Mouse (Mus musculus) gonadal fat pad, adult 2 months (tissue): Measurements from ENCODE around the gene Gabrb2. TPM values are rescaled to one million over a fixed set of nuclear protein-coding genes. Genes with fewer than 3 reads are reported as not detected.

ENCODE experiments used
- DNase-seq: peaks from one replicate; pipeline ENCODE4 v3.0.0-alpha.2; 2012; ENCODE audit warnings: low read depth
- polyA plus RNA-seq: library from polyadenylated mRNA; depleted of rRNA; stranded (reverse); fragments of >200 nt; gene quantifications from 2 replicates; pipeline ENCODE4 v1.2.3, GENCODE M21; 2012

Gene Gabrb2
- polyA plus RNA-seq, 1 experiment = not detected

GRCm38 (mm10) chr11:42532577-42532976 lies 113.0 kb downstream of the Gabrb2 start:
- no peak for DNase-seq

- DNase-seq = no peak
Observed at GRCm38 (mm10) chr11:42535286-42535685, 115.7 kb downstream of the Gabrb2 start.

GRCm38 (mm10) chr11:42535861-42536260 lies 116.3 kb downstream of the Gabrb2 start:
- no peak for DNase-seq

- DNase-seq = no peak
Observed at GRCm38 (mm10) chr11:42542861-42543260, 123.3 kb downstream of the Gabrb2 start.

GRCm38 (mm10) chr11:42566023-42566422 lies 146.5 kb downstream of the Gabrb2 start:
- no peak for DNase-seq

GRCm38 (mm10) chr11:42571467-42571866 lies 151.9 kb downstream of the Gabrb2 start:
- DNase-seq = no peak

GRCm38 (mm10) chr11:42575146-42575873 lies 155.8 kb downstream of the Gabrb2 start:
- no peak for DNase-seq

- DNase-seq = no peak
Observed at GRCm38 (mm10) chr11:42579804-42580203, 160.2 kb downstream of the Gabrb2 start.

- DNase-seq = no peak
Observed at GRCm38 (mm10) chr11:42581123-42581522, 161.6 kb downstream of the Gabrb2 start.

GRCm38 (mm10) chr11:42581753-42582152 lies 162.2 kb downstream of the Gabrb2 start:
- no peak for DNase-seq

- DNase-seq = no peak
Observed at GRCm38 (mm10) chr11:42592418-42592817, 172.9 kb downstream of the Gabrb2 start.

- DNase-seq = no peak
Observed at GRCm38 (mm10) chr11:42606225-42606624, 186.7 kb downstream of the Gabrb2 start.

- DNase-seq = no peak
Observed at GRCm38 (mm10) chr11:42609128-42609763, 189.7 kb downstream of the Gabrb2 start.

GRCm38 (mm10) chr11:42618195-42618594 lies 198.6 kb downstream of the Gabrb2 start:
- no peak for DNase-seq

- no peak for DNase-seq
Observed at GRCm38 (mm10) chr11:42621109-42621508, 201.6 kb downstream of the Gabrb2 start.

GRCm38 (mm10) chr11:42650111-42650510 lies 230.6 kb downstream of the Gabrb2 start:
- no peak for DNase-seq

- DNase-seq = no peak
Observed at GRCm38 (mm10) chr11:42651572-42651971, 232.0 kb downstream of the Gabrb2 start.

GRCm38 (mm10) chr11:42654189-42654588 lies 234.6 kb downstream of the Gabrb2 start:
- DNase-seq = no peak

GRCm38 (mm10) chr11:42668657-42669056 lies 249.1 kb downstream of the Gabrb2 start:
- no peak for DNase-seq
